Mouse (Mus musculus) heart, embryonic 10.5 days (tissue): ENCODE data around the gene Wfdc5. TPM values are rescaled to one million over a fixed set of nuclear protein-coding genes. Genes with fewer than 3 reads are reported as not detected.
"Not testable (repeated sequence)": the region's sequence is repeated elsewhere in the genome, so short reads cannot be mapped to it uniquely, and the experiment has no call there.

Experiments used
- DNase-seq: peaks from one replicate; pipeline ENCODE4 v3.0.0-alpha.2; 2017; ENCODE audit warnings: low spot score
- H3K27ac ChIP-seq: fragments of 300-500 bp; sonication (generic); 2 replicates; pipeline ENCODE4 v1.5.1; 2016; ENCODE audit warnings: mild to moderate bottlenecking
- H3K27me3 ChIP-seq: fragments of 300-500 bp; sonication (generic); 2 replicates; pipeline ENCODE4 v1.6.1; 2016; ENCODE audit warnings: mild to moderate bottlenecking; ENCODE audit not compliant: poor library complexity, insufficient read depth, severe bottlenecking
- H3K36me3 ChIP-seq: fragments of 300-500 bp; sonication (generic); 2 replicates; pipeline ENCODE4 v1.6.1; 2016; ENCODE audit warnings: mild to moderate bottlenecking, moderate library complexity
- H3K4me1 ChIP-seq: fragments of 300-500 bp; sonication (generic); 2 replicates; pipeline ENCODE4 v1.6.1; 2016; ENCODE audit warnings: mild to moderate bottlenecking
- H3K4me3 ChIP-seq: fragments of 300-500 bp; sonication (generic); 2 replicates; pipeline ENCODE4 v1.5.1; 2016; ENCODE audit warnings: mild to moderate bottlenecking, moderate library complexity
- H3K9me3 ChIP-seq: fragments of 300-500 bp; sonication (generic); 2 replicates; pipeline ENCODE4 v1.6.1; 2016; ENCODE audit warnings: mild to moderate bottlenecking, moderate library complexity
- WGBS: fragments of 180-500 bp; shearing (Covaris S2); methylation state at CpG from one replicate; pipeline ENCODE4 v1.1.7; 2016; 5-methylcytosine and 5-hydroxymethylcytosine counted together
- polyA plus RNA-seq: library from polyadenylated mRNA; unstranded; fragments of >200 nt; fragmentation: Nextera tagmentation; extraction: Ambion mirVana; gene quantifications from 2 replicates; pipeline ENCODE4 v1.2.1, GENCODE M21; 2016

Wfdc5 gene
- polyA plus RNA-seq, result not detected in 2 replicates

DNA sequence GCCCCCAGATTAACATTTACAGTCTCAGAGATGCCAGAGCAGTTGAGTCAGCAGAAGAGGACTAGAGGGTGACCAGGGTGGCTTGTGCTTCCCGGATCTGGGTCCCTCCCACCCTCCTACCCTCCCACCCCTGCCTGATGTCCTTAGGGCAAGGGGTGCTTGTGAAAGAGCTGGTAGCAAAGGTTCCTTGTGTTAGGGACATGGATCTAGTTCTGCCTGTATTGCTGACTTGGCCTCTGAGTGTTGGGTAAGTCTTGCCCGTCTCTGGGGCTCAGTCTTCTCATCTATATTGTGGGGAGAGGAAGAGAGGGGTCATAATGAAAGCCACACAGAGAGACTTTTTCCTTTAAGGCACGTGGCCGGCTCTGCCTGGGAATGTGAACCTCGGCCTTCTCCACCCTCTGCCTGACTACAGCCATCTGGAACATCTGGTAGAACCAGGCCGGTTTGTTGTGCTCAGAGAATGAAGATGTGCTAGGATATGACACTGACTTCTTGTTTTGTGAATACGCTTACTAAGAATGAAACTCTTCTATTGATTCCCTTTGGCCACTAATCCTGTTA is at the start of gene Wfdc5:
Gene Wfdc5, minus strand, starts transcription at position 51 of the 564 bp plus-strand sequence.
- Histone ChIP-seq H3K4me3 (no peak within 1 kb of the TSS), H3K9me3 (no peaks in the 10 kb centered on the region), H3K4me1 (0 out of 2 replicates have a peak, but pooled peaks cover 4% of the 10 kb centered on the region), H3K27ac (no peak within 1 kb of the TSS), H3K36me3 (no peaks in the 10 kb centered on the region), H3K27me3 (peaks cover 44% of the 10 kb centered on the region)
- WGBS, result 79% methylated on average over 7 of the region's 7 CpGs
- DNase-seq, result peak; percentile 72

GRCm38 (mm10) chr2:164228361-164229070 is 46.0 kb upstream of the Wfdc5 start:
- no peak overlapping the region for H3K27ac ChIP-seq
- no peaks in the 10 kb centered on the region for H3K36me3 ChIP-seq
- H3K4me1 ChIP-seq, result no peaks in the 10 kb centered on the region
- H3K4me3 ChIP-seq, result no peak overlapping the region
- H3K27me3 ChIP-seq, result no peaks in the 10 kb centered on the region
- 83% methylated on average over 8 of the region's 8 CpGs for WGBS
- H3K9me3 ChIP-seq, result no peaks in the 10 kb centered on the region
- no peak for DNase-seq

- H3K27ac ChIP-seq, result no peak within 1 kb of the TSS
- H3K9me3 ChIP-seq, result no peaks in the 10 kb centered on the region
- no peaks in the 10 kb centered on the region for H3K27me3 ChIP-seq
- H3K4me3 ChIP-seq, result no peak within 1 kb of the TSS
- 79% methylated on average over 11 of the region's 11 CpGs for WGBS
- H3K36me3 ChIP-seq, result no peaks in the 10 kb centered on the region
- H3K4me1 ChIP-seq, result no peaks in the 10 kb centered on the region
- no peak for DNase-seq
Measured at GRCm38 (mm10) chr2:164221522-164221921, 39.0 kb upstream of the Wfdc5 start, which contains the start of gene Wfdc15b. Gene Wfdc15b (minus strand): TSS chr2:164221660.

GRCm38 (mm10) chr2:164219295-164219694 is 36.8 kb upstream of the Wfdc5 start:
- H3K27me3 ChIP-seq, result no peaks in the 10 kb centered on the region
- no peaks in the 10 kb centered on the region for H3K4me1 ChIP-seq
- no peaks in the 10 kb centered on the region for H3K36me3 ChIP-seq
- H3K9me3 ChIP-seq, result no peaks in the 10 kb centered on the region
- no peak overlapping the region for H3K27ac ChIP-seq
- WGBS, result 84% methylated on average over 9 of the region's 9 CpGs
- DNase-seq, result no peak
- no peak overlapping the region for H3K4me3 ChIP-seq

- no peaks in the 10 kb centered on the region for H3K27me3 ChIP-seq
- DNase-seq, result no peak
- H3K4me1 ChIP-seq, result no peaks in the 10 kb centered on the region
- WGBS, result 86% methylated on average over 5 of the region's 5 CpGs
- no peaks in the 10 kb centered on the region for H3K9me3 ChIP-seq
- H3K27ac ChIP-seq, result no peak overlapping the region
- H3K36me3 ChIP-seq, result no peaks in the 10 kb centered on the region
- H3K4me3 ChIP-seq, result no peak overlapping the region
Measured at GRCm38 (mm10) chr2:164212711-164213110, 30.2 kb upstream of the Wfdc5 start.

DNA sequence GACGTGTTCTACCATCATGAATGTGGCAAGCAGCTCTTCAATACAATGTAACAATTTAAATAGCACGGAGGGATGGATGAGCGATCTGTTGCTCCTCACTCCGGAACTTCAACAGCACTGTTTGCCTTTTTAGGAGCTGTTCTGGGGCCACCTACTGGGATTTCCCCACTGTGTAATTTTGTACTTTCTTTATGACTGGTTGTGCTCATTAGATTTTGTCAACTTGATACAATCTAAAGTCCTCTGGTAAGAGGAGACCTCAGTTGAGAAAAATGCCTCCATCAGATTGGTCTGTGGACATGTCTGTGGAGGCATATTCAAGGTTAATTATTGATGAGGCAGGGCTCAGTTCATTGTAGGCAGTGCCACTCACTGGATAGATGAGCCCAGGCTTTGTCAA is 28.4 kb upstream of the Wfdc5 start:
- Histone ChIP-seq H3K4me1 (no peaks in the 10 kb centered on the region), H3K27me3 (no peaks in the 10 kb centered on the region), H3K9me3 (no peaks in the 10 kb centered on the region), H3K4me3 (no peak overlapping the region), H3K27ac (no peak overlapping the region), H3K36me3 (no peaks in the 10 kb centered on the region)
- WGBS, result 82% methylated on average over 4 of the region's 4 CpGs
- DNase-seq, result no peak

GRCm38 (mm10) chr2:164206676-164207075 is 24.1 kb upstream of the Wfdc5 start:
- Histone ChIP-seq H3K4me3 (no peak overlapping the region), H3K9me3 (no peaks in the 10 kb centered on the region), H3K27me3 (no peaks in the 10 kb centered on the region), H3K27ac (no peak overlapping the region), H3K36me3 (no peaks in the 10 kb centered on the region), H3K4me1 (no peaks in the 10 kb centered on the region)
- no peak for DNase-seq
- whole genome bisulfite sequencing, result 70% methylated on average over 4 of the region's 4 CpGs

- H3K4me3 ChIP-seq, H3K9me3 ChIP-seq, H3K27me3 ChIP-seq, H3K4me1 ChIP-seq, DNase-seq, H3K36me3 ChIP-seq, H3K27ac ChIP-seq: not testable (repeated sequence)
- 88% methylated on average over 10 of the region's 10 CpGs for WGBS
Measured at GRCm38 (mm10) chr2:164206011-164206410, 23.5 kb upstream of the Wfdc5 start.

DNA sequence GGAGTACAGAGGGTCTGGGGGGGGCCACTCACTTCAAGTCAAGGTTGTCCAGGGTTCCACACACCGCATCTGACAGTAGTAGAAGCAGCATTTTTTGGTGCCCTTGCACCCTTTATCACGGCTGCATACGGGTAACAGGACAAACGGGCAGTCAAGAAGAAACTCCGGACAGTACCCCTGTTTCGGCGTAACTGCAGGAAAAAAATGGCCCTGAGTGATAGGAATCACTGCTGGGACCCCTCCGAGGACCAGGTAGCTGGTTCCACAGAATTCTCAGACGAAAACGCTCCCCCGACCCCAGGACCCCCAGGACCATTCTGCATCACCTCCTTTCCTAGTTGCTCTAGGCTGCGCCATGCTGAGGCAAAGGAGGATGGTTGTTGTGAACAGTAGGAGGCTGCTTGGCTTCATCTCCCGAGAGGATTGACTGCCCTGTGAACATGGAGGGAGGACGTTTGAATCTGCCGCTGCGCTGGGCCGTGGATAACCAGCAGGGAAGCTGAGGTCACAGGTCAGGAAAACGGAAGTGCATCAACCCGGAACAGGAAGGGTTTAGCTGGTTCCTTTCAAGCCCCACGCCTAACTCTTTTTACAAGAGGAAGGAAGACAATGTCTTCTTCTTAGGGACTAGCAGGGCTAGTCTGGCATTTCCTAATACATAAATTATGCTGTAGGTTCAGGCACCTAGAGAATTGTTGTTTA is 17.2 kb upstream of the Wfdc5 start, which contains the start of gene Wfdc15a:
Gene Wfdc15a, minus strand, starts transcription at position 505 of the 702 bp plus-strand sequence.
- 81% methylated on average over 20 of the region's 20 CpGs for WGBS
- Histone ChIP-seq H3K4me1 (no peaks in the 10 kb centered on the region), H3K27me3 (no peaks in the 10 kb centered on the region)

GRCm38 (mm10) chr2:164196700-164196990 is 14.1 kb upstream of the Wfdc5 start:
- H3K4me3 ChIP-seq, result no peak overlapping the region
- no peaks in the 10 kb centered on the region for H3K9me3 ChIP-seq
- peak; percentile 42 for DNase-seq
- H3K27me3 ChIP-seq, result no peaks in the 10 kb centered on the region
- WGBS, result 85% methylated on average over 5 of the region's 5 CpGs
- no peak overlapping the region for H3K27ac ChIP-seq
- no peaks in the 10 kb centered on the region for H3K4me1 ChIP-seq
- H3K36me3 ChIP-seq, result no peaks in the 10 kb centered on the region

More for the DNA sequence above, 17.2 kb upstream of the Wfdc5 start, which contains the start of gene Wfdc15a:
- Histone ChIP-seq H3K9me3 (no peaks in the 10 kb centered on the region), H3K27ac (no peak within 1 kb of the TSS), H3K4me3 (no peak within 1 kb of the TSS), H3K36me3 (no peaks in the 10 kb centered on the region)
- DNase-seq, result peak; percentile 62

DNA sequence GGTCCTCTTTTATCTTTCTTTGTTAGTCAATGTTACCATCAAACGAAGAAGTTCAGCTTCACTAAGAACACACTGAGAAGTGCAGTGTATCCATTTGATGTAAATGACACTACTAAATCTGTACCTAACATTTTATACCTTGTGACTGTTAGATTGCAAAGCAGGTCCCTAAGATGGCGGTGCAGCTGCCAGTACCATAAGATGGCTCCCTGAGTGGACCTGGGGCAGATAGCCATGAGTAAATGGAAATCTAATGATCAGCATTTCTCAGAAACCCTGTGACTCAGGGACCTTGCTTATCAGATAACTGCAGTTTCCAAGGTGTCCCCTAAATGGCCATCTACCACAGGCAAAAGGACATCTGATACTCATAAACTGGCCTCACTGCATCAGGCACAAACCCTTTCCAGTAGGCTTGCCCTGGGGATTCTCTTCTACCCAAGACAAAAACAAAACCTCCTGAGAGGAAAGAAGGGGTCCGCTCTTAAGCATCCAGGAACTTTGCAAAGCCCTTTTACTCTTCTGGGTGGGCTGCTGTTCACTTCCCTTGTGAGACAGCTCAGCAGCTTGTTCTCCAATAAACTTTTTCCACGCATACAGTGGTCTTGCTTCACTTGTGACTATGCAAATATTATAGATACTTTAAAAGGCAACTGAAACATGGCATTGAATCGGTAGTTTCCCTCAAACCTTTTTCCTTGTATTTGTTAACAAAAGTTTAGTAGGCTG is 13.6 kb upstream of the Wfdc5 start:
- H3K36me3 ChIP-seq, result no peaks in the 10 kb centered on the region
- no peaks in the 10 kb centered on the region for H3K4me1 ChIP-seq
- no peak overlapping the region for H3K27ac ChIP-seq
- no peak overlapping the region for H3K4me3 ChIP-seq
- H3K9me3 ChIP-seq, result no peaks in the 10 kb centered on the region
- DNase-seq, result peak; percentile 62
- 81% methylated on average over 5 of the region's 5 CpGs for WGBS
- no peaks in the 10 kb centered on the region for H3K27me3 ChIP-seq

GRCm38 (mm10) chr2:164194959-164195630 is 12.6 kb upstream of the Wfdc5 start:
- Histone ChIP-seq H3K27me3 (no peaks in the 10 kb centered on the region), H3K36me3 (no peaks in the 10 kb centered on the region), H3K9me3 (no peaks in the 10 kb centered on the region), H3K27ac (no peak overlapping the region), H3K4me1 (no peaks in the 10 kb centered on the region), H3K4me3 (no peak overlapping the region)
- WGBS, result 73% methylated on average over 5 of the region's 5 CpGs
- peak; percentile 36 for DNase-seq
